Mouse (Mus musculus) frontal cortex, adult 2 months (tissue): ENCODE data around the gene Fam155a. TPM values are rescaled to one million over a fixed set of nuclear protein-coding genes. Genes with fewer than 3 reads are reported as not detected.

Experiments
- DNase-seq, 2 experiments: peaks; one replicate each; pipeline ENCODE4 v3.0.0; 2022; ENCODE audit warnings: low spot score in 1 of 2; ENCODE audit errors: extremely low spot score in 1 of 2
- polyA plus RNA-seq: library from polyadenylated mRNA; depleted of rRNA; stranded (reverse); fragments of >200 nt; gene quantifications from 2 replicates; pipeline ENCODE4 v1.2.3, GENCODE M21; 2012; rRNA removed

The Fam155a gene
- polyA plus RNA-seq, 1 experiment, result 73.1 TPM

GRCm38 (mm10) chr8:9204345-9205067, 566.5 kb downstream of the Fam155a start:
- no peak for DNase-seq

GRCm38 (mm10) chr8:9200099-9200498, 570.9 kb downstream of the Fam155a start:
- no peak for DNase-seq

GRCm38 (mm10) chr8:9191682-9192081, 579.3 kb downstream of the Fam155a start:
- DNase-seq, result no peak

- DNase-seq, result peak in 1 of 2 experiments; percentile 57
Measured at GRCm38 (mm10) chr8:9188616-9189015, 582.3 kb downstream of the Fam155a start.

- no peak for DNase-seq
Measured at GRCm38 (mm10) chr8:9185200-9185599, 585.8 kb downstream of the Fam155a start.

- DNase-seq, result no peak
Measured at GRCm38 (mm10) chr8:9182461-9182860, 588.5 kb downstream of the Fam155a start.

GRCm38 (mm10) chr8:9180686-9181315, 590.2 kb downstream of the Fam155a start:
- DNase-seq, result no peak

- no peak for DNase-seq
Measured at GRCm38 (mm10) chr8:9176974-9177373, 594.0 kb downstream of the Fam155a start.

GRCm38 (mm10) chr8:9174865-9175565, 595.9 kb downstream of the Fam155a start:
- DNase-seq, result peak; percentile 19 to 90

GRCm38 (mm10) chr8:9171848-9172247, 599.1 kb downstream of the Fam155a start:
- no peak for DNase-seq

GRCm38 (mm10) chr8:9167995-9168394, 603.0 kb downstream of the Fam155a start:
- no peak for DNase-seq

GRCm38 (mm10) chr8:9161606-9162005, 609.4 kb downstream of the Fam155a start:
- no peak for DNase-seq

GRCm38 (mm10) chr8:9159322-9159721, 611.6 kb downstream of the Fam155a start:
- no peak for DNase-seq

- peak in 1 of 2 experiments; percentile 35 for DNase-seq
Measured at GRCm38 (mm10) chr8:9158652-9159051, 612.3 kb downstream of the Fam155a start.

- DNase-seq, result no peak
Measured at GRCm38 (mm10) chr8:9157141-9157781, 613.7 kb downstream of the Fam155a start.

Other genes with a start within 250 kb of the Fam155a start
- not detected in 2 replicates for gene Gm10217, start 93.1 kb upstream of the Fam155a start, polyA plus RNA-seq
- 5.1 and 5.7 TPM in 2 replicates for gene Lig4, start 206.5 kb upstream of the Fam155a start, polyA plus RNA-seq
- 14.7 and 14.8 TPM in 2 replicates for gene Abhd13, start 206.5 kb upstream of the Fam155a start, polyA plus RNA-seq
- gene Tnfsf13b, start 235.3 kb upstream of the Fam155a start, polyA plus RNA-seq, result 1.4 and 1.6 TPM in 2 replicates